Mouse (Mus musculus) effector memory CD4-positive, alpha-beta T cell, adult 5 months (primary cell): ENCODE measurements around the gene Mysm1. TPM values are rescaled to one million over a fixed set of nuclear protein-coding genes. Genes with fewer than 3 reads are reported as not detected.

Source experiments
- polyA plus RNA-seq: library from polyadenylated mRNA; unstranded; fragments of 100-300 nt; shearing (Covaris generic); gene quantifications from one replicate; pipeline ENCODE4 v1.2.1, GENCODE M21; 2017

Mysm1 gene
- 63.9 TPM for polyA plus RNA-seq

GRCm38 (mm10) chr4:94978590-94979499, at the start of gene Mysm1:
Gene Mysm1 (minus strand): TSS chr4:94979100.

GRCm38 (mm10) chr4:94928743-94929142, 50.2 kb downstream of the Mysm1 start, which contains the start of gene Eqtn:
Gene Eqtn (minus strand): TSS chr4:94928843.

Other genes with a start within 250 kb of the Mysm1 start
- gene Tek, start 239.8 kb downstream of the Mysm1 start, polyA plus RNA-seq = not detected
- gene Eqtn, start 50.3 kb downstream of the Mysm1 start, polyA plus RNA-seq = not detected
- gene Jun, start 73.1 kb upstream of the Mysm1 start, polyA plus RNA-seq = 504 TPM